Mouse (Mus musculus): Measurements from ENCODE around the gene Sema5b.

Sema5b gene

GRCm38 (mm10) chr16:35541117-35541641 lies at the start of gene Sema5b:
TSS of gene Sema5b (plus strand) at chr16:35541145.
- in situ Hi-C loops (cut with MseI, MboI), result no loop called here

- in situ Hi-C loops (cut with MseI, MboI), result no loop called here
These were observed 40.6 kb upstream of the Sema5b start for GRCm38 (mm10) chr16:35500342-35500741.

GRCm38 (mm10) chr16:35501106-35501760 lies 39.7 kb upstream of the Sema5b start:
- in situ Hi-C loops (cut with MseI, MboI), result no loop called here

GRCm38 (mm10) chr16:35502456-35502855 lies 38.5 kb upstream of the Sema5b start:
- in situ Hi-C loops (cut with MseI, MboI), result no loop called here

- in situ Hi-C loops (cut with MseI, MboI), result no loop called here
These were observed 36.7 kb upstream of the Sema5b start for GRCm38 (mm10) chr16:35504266-35504665.

- in situ Hi-C loops (cut with MseI, MboI), result no loop called here
These were observed 35.2 kb upstream of the Sema5b start for GRCm38 (mm10) chr16:35505786-35506185.

GRCm38 (mm10) chr16:35508581-35508980 lies 32.4 kb upstream of the Sema5b start:
- in situ Hi-C loops (cut with MseI, MboI), result no loop called here

- in situ Hi-C loops (cut with MseI, MboI), result no loop called here
These were observed 31.4 kb upstream of the Sema5b start for GRCm38 (mm10) chr16:35509331-35510070.

GRCm38 (mm10) chr16:35515977-35516612 lies 24.9 kb upstream of the Sema5b start:
- in situ Hi-C loops (cut with MseI, MboI), result no loop called here

- in situ Hi-C loops (cut with MseI, MboI), result no loop called here
These were observed 22.7 kb upstream of the Sema5b start for GRCm38 (mm10) chr16:35517976-35518951.

- in situ Hi-C loops (cut with MseI, MboI), result no loop called here
These were observed 21.7 kb upstream of the Sema5b start for GRCm38 (mm10) chr16:35519245-35519644.

- in situ Hi-C loops (cut with MseI, MboI), result no loop called here
These were observed 16.7 kb upstream of the Sema5b start for GRCm38 (mm10) chr16:35524200-35524599.

- in situ Hi-C loops (cut with MseI, MboI), result loop anchor here in 1 of 2 experiments (10.0 kb wide), 1 partner anchor 220 kb away; no protein-coding TSS in a partner anchor
These were observed 6.3 kb upstream of the Sema5b start for GRCm38 (mm10) chr16:35534630-35535029.

GRCm38 (mm10) chr16:35537651-35538050 lies 3.3 kb upstream of the Sema5b start:
- in situ Hi-C loops (cut with MseI, MboI), result loop anchor here in 1 of 2 experiments (10.0 kb wide), 1 partner anchor 223 kb away; no protein-coding TSS in a partner anchor

GRCm38 (mm10) chr16:35539041-35539440 lies 1.9 kb upstream of the Sema5b start:
- in situ Hi-C loops (cut with MseI, MboI), result loop anchor here in 1 of 2 experiments (10.0 kb wide), 1 partner anchor 224 kb away; no protein-coding TSS in a partner anchor

- in situ Hi-C loops (cut with MseI, MboI), result no loop called here
These were observed 420 bp upstream of the Sema5b start for GRCm38 (mm10) chr16:35540333-35541116.

- in situ Hi-C loops (cut with MseI, MboI), result no loop called here
These were observed 896 bp downstream of the Sema5b start for GRCm38 (mm10) chr16:35541661-35542420.

- in situ Hi-C loops (cut with MseI, MboI), result no loop called here
These were observed 1.5 kb downstream of the Sema5b start for GRCm38 (mm10) chr16:35542421-35542780.

- in situ Hi-C loops (cut with MseI, MboI), result no loop called here
These were observed 4.8 kb downstream of the Sema5b start for GRCm38 (mm10) chr16:35545723-35546122.
